ENCODE assay signal across 19 mouse cellular contexts in genomic region chr11:107466611-107467391, GRCm38 (mm10). TPM values are rescaled to one million over a fixed set of nuclear protein-coding genes. Genes with fewer than 3 reads are reported as not detected.
A peak's percentile ranks its signal among the peaks of the same experiment; 100 is the strongest.
DNase-seq lines count a peak whose midpoint lies in the region; ATAC-seq and TF ChIP-seq lines count a peak whose summit lies in the region.
"Had no signal": no experiment of that assay in that cellular context is flagged by ENCODE, and none has a peak within 500 bp of the region (broad histone marks: within the 10 kb centered on the region; RNA-seq: fewer than 3 reads in every experiment).

No protein-coding gene starts in this region.

- H3K4me2 ChIP-seq in liver, embryonic 11.5 days, result peak overlapping the region; percentile 12
- H3K4me2 ChIP-seq in midbrain, embryonic 15.5 days, result no peak overlapping the region
- H3K4me2 ChIP-seq: forebrain, embryonic 15.5 days; hindbrain, embryonic 12.5 days; midbrain, embryonic 13.5 days had no signal

- in situ Hi-C loops in ES-E14 (cut with MboI; ENCODE audit: low sequenced_read_pairs in 2 of 2, unreplicated experiment in 2 of 2), result loop anchor here in 1 of 2 experiments (25.0 kb wide), 1 partner anchor 180 kb away; no protein-coding TSS in a partner anchor

- no peak for TF ChIP-seq CTCF in E14TG2a.4 (conservative IDR thresholded peaks at IDR 0.05; ENCODE audit: low read length)

- no peak for ATAC-seq in liver, embryonic 11.5 days (replicated peaks; ENCODE audit: low FRiP score)
- ATAC-seq in midbrain, embryonic 15.5 days (replicated peaks), result no peak
- no peak for ATAC-seq in granulocyte monocyte progenitor cell, adult 5-6 weeks (replicated peaks; ENCODE audit: poor library complexity, severe bottlenecking)
- ATAC-seq: forebrain, embryonic 15.5 days; intestine, postnatal 0 days; midbrain, embryonic 13.5 days had no signal

- H3K27ac ChIP-seq in ES-E14 (ENCODE audit: insufficient read depth, low read depth, low read length, poor library complexity, severe bottlenecking), result no peak overlapping the region
- peak overlapping the region; percentile 57 for H3K27ac ChIP-seq in liver, embryonic 11.5 days (ENCODE audit: low read depth, low read length)
- H3K27ac ChIP-seq in midbrain, embryonic 15.5 days, result no peak overlapping the region
- H3K27ac ChIP-seq: forebrain, embryonic 15.5 days; hindbrain, embryonic 12.5 days; midbrain, embryonic 13.5 days had no signal

- H3K4me1 ChIP-seq in E14TG2a.4 (replicated peaks; ENCODE audit: low read depth, low read length) (peaks cover 72% of the 10 kb centered on the region), ES-E14 (ENCODE audit: control insufficient read depth in 2 of 2, insufficient read depth in 2 of 2, low read length in 2 of 2, poor library complexity in 1 of 2) (peaks cover 0 to 14% of the 10 kb centered on the region in 2 experiments; a peak in 2 of 4 replicates)
- peaks cover 30% of the 10 kb centered on the region for H3K4me1 ChIP-seq in liver, embryonic 11.5 days (replicated peaks; ENCODE audit: control insufficient read depth, insufficient read depth, low read length)
- H3K4me1 ChIP-seq in midbrain, embryonic 15.5 days, result peaks cover 23% of the 10 kb centered on the region

- H3K4me3 ChIP-seq in E14TG2a.4 (replicated peaks; ENCODE audit: low read length), result peak overlapping the region; percentile 37
- H3K4me3 ChIP-seq in ES-E14 (ENCODE audit: insufficient read depth in 1 of 2, low read depth in 1 of 2, low read length in 2 of 2, poor library complexity in 1 of 2, severe bottlenecking in 1 of 2), result no peak overlapping the region
- H3K4me3 ChIP-seq in liver, embryonic 11.5 days (ENCODE audit: low read depth, low read length), result no peak overlapping the region
- H3K4me3 ChIP-seq in midbrain, embryonic 15.5 days, result no peak overlapping the region
- H3K4me3 ChIP-seq: forebrain, embryonic 15.5 days; hindbrain, embryonic 12.5 days; midbrain, embryonic 13.5 days had no signal

- H3K9me3 ChIP-seq in E14TG2a.4 (ENCODE audit: low read length) (no peaks in the 10 kb centered on the region), ES-E14 (ENCODE audit: control insufficient read depth, insufficient read depth, low read depth, low read length) (no peaks in the 10 kb centered on the region)
- no peaks in the 10 kb centered on the region for H3K9me3 ChIP-seq in liver, embryonic 11.5 days (ENCODE audit: control insufficient read depth, low read length)
- H3K9me3 ChIP-seq in midbrain, embryonic 15.5 days, result no peaks in the 10 kb centered on the region
- H3K9me3 ChIP-seq: forebrain, embryonic 15.5 days; hindbrain, embryonic 12.5 days had no signal

- H3K36me3 ChIP-seq in E14TG2a.4 (ENCODE audit: insufficient read depth, low read length), result peaks cover 11% of the 10 kb centered on the region; the same call in 1 of the 2 replicates
- H3K36me3 ChIP-seq in ES-E14 (ENCODE audit: control insufficient read depth, insufficient read depth, low read length, poor library complexity, severe bottlenecking), result no peaks in the 10 kb centered on the region
- 0 out of 2 replicates have a peak, but pooled peaks cover 2% of the 10 kb centered on the region for H3K36me3 ChIP-seq in liver, embryonic 11.5 days (ENCODE audit: control insufficient read depth, insufficient read depth, low read length)
- H3K36me3 ChIP-seq in midbrain, embryonic 15.5 days (replicated peaks), result no peaks in the 10 kb centered on the region
- H3K36me3 ChIP-seq: hindbrain, embryonic 12.5 days had no signal

- H3K9ac ChIP-seq in ES-E14 (ENCODE audit: insufficient read depth, low read depth, low read length, poor library complexity, severe bottlenecking), result peak overlapping the region; percentile 3; the same call in 1 of the 2 replicates
- H3K9ac ChIP-seq in liver, embryonic 11.5 days (ENCODE audit: low read depth, low read length), result no peak overlapping the region
- no peak overlapping the region for H3K9ac ChIP-seq in midbrain, embryonic 15.5 days
- H3K9ac ChIP-seq: forebrain, embryonic 15.5 days; hindbrain, embryonic 12.5 days; midbrain, embryonic 13.5 days had no signal

- DNase-seq in ES-E14 (ENCODE audit: low read depth, low spot score), result no peak
- peak; percentile 87 for DNase-seq in kidney, adult 9 months
- DNase-seq in liver, embryonic 11.5 days (ENCODE audit: low spot score), result no peak
- DNase-seq in frontal cortex, postnatal 36 days (ENCODE audit: low spot score in 2 of 2), result no peak
- DNase-seq in gastrocnemius, adult 18-20 months (ENCODE audit: low spot score), result no peak
- DNase-seq: adrenal gland, adult 8-10 months; cerebellum, postnatal 36 days; gastrocnemius, postnatal 36 days; layer of hippocampus, postnatal 36 days; left cerebral cortex, postnatal 4 days; lung, postnatal 10 days; right cerebral cortex, postnatal 4 days had no signal

- H3K27me3 ChIP-seq in E14TG2a.4 (ENCODE audit: insufficient read depth, low read length), result no peaks in the 10 kb centered on the region
- H3K27me3 ChIP-seq in liver, embryonic 11.5 days (replicated peaks; ENCODE audit: control insufficient read depth, insufficient read depth, low read length), result no peaks in the 10 kb centered on the region
- no peaks in the 10 kb centered on the region for H3K27me3 ChIP-seq in midbrain, embryonic 15.5 days (replicated peaks)
- H3K27me3 ChIP-seq: forebrain, embryonic 15.5 days; hindbrain, embryonic 12.5 days; midbrain, embryonic 13.5 days had no signal

- 60% methylated on average over 6 of the region's 6 CpGs for WGBS in liver, embryonic 11.5 days
- WGBS in midbrain, embryonic 15.5 days, result 77% methylated on average over 6 of the region's 6 CpGs

TF ChIP-seq in ES-E14, 5 proteins besides CTCF, POLR2A, EP300 and RAD21:
- no peak for TF ChIP-seq HCFC1 (IDR thresholded peaks at IDR 0.05; ENCODE audit: borderline replicate concordance, insufficient read depth, low read length)
- no peak for TF ChIP-seq ZC3H11A (IDR thresholded peaks at IDR 0.05; ENCODE audit: borderline replicate concordance, low read depth, low read length)
- no peak for TF ChIP-seq ZNF384 (IDR thresholded peaks at IDR 0.05; ENCODE audit: low read depth, low read length)
- no peak for TF ChIP-seq MAFK (IDR thresholded peaks at IDR 0.05; ENCODE audit: insufficient read depth, low read depth, low read length)
- TF ChIP-seq CHD2 (IDR thresholded peaks at IDR 0.05; ENCODE audit: low read depth, low read length), result no peak

RNA-seq across cellular contexts. Expression of gene Pitpnc1, which starts 3.7 kb away (rescaled TPM):
- 37.3 and 42.9 TPM in 2 replicates for total RNA-seq in ES-E14 (2012; rRNA removed)
- polyA plus RNA-seq in liver, embryonic 11.5 days (2014; fragmentation: Nextera tagmentation; extraction: Ambion mirVana), result 19.2 and 19.4 TPM in 2 replicates
- polyA plus RNA-seq in midbrain, embryonic 15.5 days (2015; fragmentation: Nextera tagmentation; extraction: Ambion mirVana), result 43.0 and 43.7 TPM in 2 replicates
- 18.3 and 28.0 TPM in 2 replicates for total RNA-seq in granulocyte monocyte progenitor cell, adult 5-6 weeks (2014; fragmentation: Nextera tagmentation)
- total RNA-seq in granulocyte monocyte progenitor cell, adult 5-6 weeks (2017), result 11.7 and 13.9 TPM in 2 replicates
- 10 to 100 TPM; 73.8 to 93.7 TPM for total RNA-seq in gastrocnemius, adult 18-20 months (2021)

RNA-seq across cellular contexts. Expression of gene Psmd12, which starts 12.5 kb away (rescaled TPM):
- total RNA-seq in ES-E14 (2012; rRNA removed), result 72.7 and 140 TPM in 2 replicates
- polyA plus RNA-seq in liver, embryonic 11.5 days (2014; fragmentation: Nextera tagmentation; extraction: Ambion mirVana), result 222 and 237 TPM in 2 replicates
- 140 and 148 TPM in 2 replicates for polyA plus RNA-seq in midbrain, embryonic 15.5 days (2015; fragmentation: Nextera tagmentation; extraction: Ambion mirVana)
- 79.4 and 82.9 TPM in 2 replicates for total RNA-seq in granulocyte monocyte progenitor cell, adult 5-6 weeks (2014; fragmentation: Nextera tagmentation)
- total RNA-seq in granulocyte monocyte progenitor cell, adult 5-6 weeks (2017), result 149 and 152 TPM in 2 replicates
- total RNA-seq in gastrocnemius, adult 18-20 months (2021), result 100 to 1,000 TPM; 101 to 110 TPM
